Mouse (Mus musculus) limb, embryonic 13.5 days (tissue): ENCODE data around the gene F13a1. TPM values are rescaled to one million over a fixed set of nuclear protein-coding genes. Genes with fewer than 3 reads are reported as not detected.

Source experiments
- ATAC-seq: fragments of 200-750 bp; cut with Nextera tagmentation; 2 replicates; pipeline ENCODE4 v1.8.0; 2017; ENCODE audit warnings: low read depth, moderate number of reproducible peaks, moderate TSS enrichment; ENCODE audit not compliant: low FRiP score
- H3K27ac ChIP-seq: fragments of 300-500 bp; sonication (generic); 2 replicates; pipeline ENCODE4 v1.5.1; 2015; ENCODE audit warnings: inconsistent platforms, mild to moderate bottlenecking, moderate library complexity
- H3K27me3 ChIP-seq: fragments of 300-500 bp; sonication (generic); 2 replicates; pipeline ENCODE4 v1.6.1; 2015; ENCODE audit warnings: mild to moderate bottlenecking, inconsistent platforms
- H3K36me3 ChIP-seq: fragments of 300-500 bp; sonication (generic); 2 replicates; pipeline ENCODE4 v1.6.1; 2015; ENCODE audit warnings: inconsistent platforms, mild to moderate bottlenecking, moderate library complexity
- H3K4me1 ChIP-seq: fragments of 300-500 bp; sonication (generic); 2 replicates; pipeline ENCODE4 v1.6.1; 2015; ENCODE audit warnings: inconsistent platforms
- H3K4me2 ChIP-seq: fragments of 300-500 bp; sonication (generic); replicated peaks from 2 replicates; pipeline ENCODE4 v1.6.1; 2015; ENCODE audit warnings: inconsistent platforms, mild to moderate bottlenecking, moderate library complexity
- H3K4me3 ChIP-seq: fragments of 300-500 bp; sonication (generic); 2 replicates; pipeline ENCODE4 v1.5.1; 2015; ENCODE audit warnings: moderate library complexity, mild to moderate bottlenecking, inconsistent platforms
- H3K9ac ChIP-seq: fragments of 300-500 bp; sonication (generic); 2 replicates; pipeline ENCODE4 v1.6.1; 2015; ENCODE audit warnings: mild to moderate bottlenecking, inconsistent platforms
- H3K9me3 ChIP-seq: fragments of 300-500 bp; sonication (generic); 2 replicates; pipeline ENCODE4 v1.6.1; 2016; ENCODE audit warnings: inconsistent platforms
- WGBS: fragments of 180-500 bp; shearing (Covaris S2); methylation state at CpG from one replicate; pipeline ENCODE4 v1.1.7; 2015; 5-methylcytosine and 5-hydroxymethylcytosine counted together
- polyA plus RNA-seq: library from polyadenylated mRNA; unstranded; fragments of >200 nt; fragmentation: Nextera tagmentation; extraction: Ambion mirVana; gene quantifications from 2 replicates; pipeline ENCODE4 v1.2.1, GENCODE M21; 2015

Gene F13a1
- polyA plus RNA-seq, 1 experiment from 2014 or later, result 10.4 TPM

GRCm38 (mm10) chr13:37025996-37026579, 24.0 kb downstream of the F13a1 start:
- H3K27me3 ChIP-seq, result no peaks in the 10 kb centered on the region
- no peak overlapping the region for H3K27ac ChIP-seq
- H3K4me3 ChIP-seq, result no peak overlapping the region
- 63% methylated on average over 4 of the region's 4 CpGs for WGBS
- H3K36me3 ChIP-seq, result no peaks in the 10 kb centered on the region
- no peaks in the 10 kb centered on the region for H3K4me1 ChIP-seq
- H3K9ac ChIP-seq, result no peak overlapping the region
- no peak overlapping the region for H3K4me2 ChIP-seq
- no peaks in the 10 kb centered on the region for H3K9me3 ChIP-seq
- ATAC-seq, result no peak

GRCm38 (mm10) chr13:37021575-37021974, 28.5 kb downstream of the F13a1 start:
- Histone ChIP-seq H3K36me3 (no peaks in the 10 kb centered on the region), H3K27ac (no peak overlapping the region), H3K27me3 (no peaks in the 10 kb centered on the region), H3K4me3 (no peak overlapping the region), H3K4me2 (no peak overlapping the region), H3K9me3 (no peaks in the 10 kb centered on the region), H3K4me1 (no peaks in the 10 kb centered on the region), H3K9ac (no peak overlapping the region)
- no peak for ATAC-seq
- 75% methylated on average over 2 of the region's 2 CpGs for WGBS

GRCm38 (mm10) chr13:37010771-37011170, 39.3 kb downstream of the F13a1 start:
- whole genome bisulfite sequencing, result 89% methylated on average over 5 of the region's 5 CpGs
- no peak overlapping the region for H3K4me2 ChIP-seq
- ATAC-seq, result no peak
- H3K27ac ChIP-seq, result no peak overlapping the region
- no peak overlapping the region for H3K9ac ChIP-seq
- H3K36me3 ChIP-seq, result no peaks in the 10 kb centered on the region
- no peaks in the 10 kb centered on the region for H3K4me1 ChIP-seq
- H3K4me3 ChIP-seq, result no peak overlapping the region
- H3K27me3 ChIP-seq, result no peaks in the 10 kb centered on the region
- no peaks in the 10 kb centered on the region for H3K9me3 ChIP-seq

- H3K36me3 ChIP-seq, result no peaks in the 10 kb centered on the region
- no peak overlapping the region for H3K9ac ChIP-seq
- no peak for ATAC-seq
- no peaks in the 10 kb centered on the region for H3K9me3 ChIP-seq
- no peak overlapping the region for H3K4me3 ChIP-seq
- H3K4me1 ChIP-seq, result no peaks in the 10 kb centered on the region
- H3K4me2 ChIP-seq, result no peak overlapping the region
- H3K27ac ChIP-seq, result no peak overlapping the region
- no peaks in the 10 kb centered on the region for H3K27me3 ChIP-seq
Observed at GRCm38 (mm10) chr13:37006224-37006623, 43.8 kb downstream of the F13a1 start.

GRCm38 (mm10) chr13:36999210-36999705, 50.8 kb downstream of the F13a1 start:
- no peak overlapping the region for H3K4me2 ChIP-seq
- no peak overlapping the region for H3K9ac ChIP-seq
- no peaks in the 10 kb centered on the region for H3K9me3 ChIP-seq
- H3K27me3 ChIP-seq, result no peaks in the 10 kb centered on the region
- peaks cover 7% of the 10 kb centered on the region for H3K4me1 ChIP-seq
- H3K27ac ChIP-seq, result no peak overlapping the region
- H3K36me3 ChIP-seq, result no peaks in the 10 kb centered on the region
- no peak overlapping the region for H3K4me3 ChIP-seq
- no peak; the same call in 1 of the 2 replicates for ATAC-seq
- 42% methylated on average over 6 of the region's 6 CpGs for WGBS

GRCm38 (mm10) chr13:36993593-36993992, 56.5 kb downstream of the F13a1 start:
- 56% methylated on average over 5 of the region's 5 CpGs for WGBS
- H3K27ac ChIP-seq, result no peak overlapping the region
- H3K9me3 ChIP-seq, result no peaks in the 10 kb centered on the region
- H3K4me3 ChIP-seq, result no peak overlapping the region
- H3K36me3 ChIP-seq, result no peaks in the 10 kb centered on the region
- no peaks in the 10 kb centered on the region for H3K27me3 ChIP-seq
- H3K4me2 ChIP-seq, result no peak overlapping the region
- H3K9ac ChIP-seq, result no peak overlapping the region
- ATAC-seq, result peak; percentile 67
- peaks cover 2% of the 10 kb centered on the region; the same call in 1 of the 2 replicates for H3K4me1 ChIP-seq

- no peaks in the 10 kb centered on the region for H3K27me3 ChIP-seq
- H3K9me3 ChIP-seq, result no peaks in the 10 kb centered on the region
- no peak overlapping the region for H3K4me2 ChIP-seq
- H3K4me3 ChIP-seq, result no peak overlapping the region
- H3K27ac ChIP-seq, result no peak overlapping the region
- no peak overlapping the region for H3K9ac ChIP-seq
- no peaks in the 10 kb centered on the region for H3K36me3 ChIP-seq
- 67% methylated on average over 4 of the region's 4 CpGs for WGBS
- peaks cover 2% of the 10 kb centered on the region; the same call in 1 of the 2 replicates for H3K4me1 ChIP-seq
- no peak for ATAC-seq
Observed at GRCm38 (mm10) chr13:36988392-36988791, 61.7 kb downstream of the F13a1 start.

- WGBS, result 80% methylated on average over 2 of the region's 2 CpGs
- H3K4me3 ChIP-seq, result no peak overlapping the region
- H3K4me1 ChIP-seq, result no peaks in the 10 kb centered on the region
- H3K27me3 ChIP-seq, result no peaks in the 10 kb centered on the region
- no peaks in the 10 kb centered on the region for H3K9me3 ChIP-seq
- ATAC-seq, result no peak
- H3K36me3 ChIP-seq, result no peaks in the 10 kb centered on the region
- H3K4me2 ChIP-seq, result no peak overlapping the region
- H3K9ac ChIP-seq, result no peak overlapping the region
- H3K27ac ChIP-seq, result no peak overlapping the region
Observed at GRCm38 (mm10) chr13:36973016-36973415, 77.0 kb downstream of the F13a1 start.

- 78% methylated on average over 3 of the region's 3 CpGs for WGBS
- no peaks in the 10 kb centered on the region for H3K36me3 ChIP-seq
- no peak overlapping the region for H3K4me2 ChIP-seq
- H3K4me1 ChIP-seq, result no peaks in the 10 kb centered on the region
- H3K9ac ChIP-seq, result no peak overlapping the region
- no peaks in the 10 kb centered on the region for H3K9me3 ChIP-seq
- H3K27ac ChIP-seq, result no peak overlapping the region
- H3K27me3 ChIP-seq, result no peaks in the 10 kb centered on the region
- no peak overlapping the region for H3K4me3 ChIP-seq
- ATAC-seq, result no peak
Observed at GRCm38 (mm10) chr13:36972226-36972625, 77.8 kb downstream of the F13a1 start.

- Histone ChIP-seq H3K9ac (no peak overlapping the region), H3K27ac (no peak overlapping the region), H3K9me3 (no peaks in the 10 kb centered on the region), H3K36me3 (no peaks in the 10 kb centered on the region), H3K27me3 (no peaks in the 10 kb centered on the region), H3K4me1 (no peaks in the 10 kb centered on the region), H3K4me3 (no peak overlapping the region), H3K4me2 (no peak overlapping the region)
- no peak for ATAC-seq
Observed at GRCm38 (mm10) chr13:36962926-36963325, 87.1 kb downstream of the F13a1 start.

- Histone ChIP-seq H3K9ac (no peak overlapping the region), H3K4me3 (no peak overlapping the region), H3K4me1 (no peaks in the 10 kb centered on the region), H3K27me3 (no peaks in the 10 kb centered on the region), H3K9me3 (no peaks in the 10 kb centered on the region), H3K4me2 (no peak overlapping the region), H3K36me3 (no peaks in the 10 kb centered on the region), H3K27ac (no peak overlapping the region)
- ATAC-seq, result no peak
- WGBS, result 63% methylated on average over 3 of the region's 3 CpGs
Observed at GRCm38 (mm10) chr13:36958996-36959395, 91.0 kb downstream of the F13a1 start.

- Histone ChIP-seq H3K27me3 (0 out of 2 replicates have a peak, but pooled peaks cover 3% of the 10 kb centered on the region), H3K27ac (no peak overlapping the region), H3K4me2 (no peak overlapping the region), H3K36me3 (no peaks in the 10 kb centered on the region), H3K9ac (no peak overlapping the region), H3K4me1 (peaks cover 5% of the 10 kb centered on the region; the same call in 1 of the 2 replicates), H3K4me3 (no peak overlapping the region), H3K9me3 (no peaks in the 10 kb centered on the region)
- ATAC-seq, result no peak
- 93% methylated on average over 3 of the region's 3 CpGs for WGBS
Observed at GRCm38 (mm10) chr13:36954937-36955336, 95.1 kb downstream of the F13a1 start.

GRCm38 (mm10) chr13:36953676-36954075, 96.4 kb downstream of the F13a1 start:
- H3K4me3 ChIP-seq, result no peak overlapping the region
- H3K4me2 ChIP-seq, result no peak overlapping the region
- no peak overlapping the region for H3K27ac ChIP-seq
- H3K27me3 ChIP-seq, result 0 out of 2 replicates have a peak, but pooled peaks cover 3% of the 10 kb centered on the region
- peaks cover 5% of the 10 kb centered on the region; the same call in 1 of the 2 replicates for H3K4me1 ChIP-seq
- H3K36me3 ChIP-seq, result no peaks in the 10 kb centered on the region
- no peaks in the 10 kb centered on the region for H3K9me3 ChIP-seq
- ATAC-seq, result peak; percentile 67; the same call in 1 of the 2 replicates
- H3K9ac ChIP-seq, result no peak overlapping the region
